Mouse (Mus musculus) frontal cortex, postnatal 36 days (tissue): ENCODE data around the gene Pde4dip.

Source experiments
- DNase-seq, 2 experiments: peaks; one replicate each; pipeline ENCODE4 v3.0.0; 2022; ENCODE audit warnings: low spot score in 2 of 2

Gene Pde4dip

GRCm38 (mm10) chr3:97649022-97649421 is 239.5 kb downstream of the Pde4dip start:
- DNase-seq = no peak

DNA sequence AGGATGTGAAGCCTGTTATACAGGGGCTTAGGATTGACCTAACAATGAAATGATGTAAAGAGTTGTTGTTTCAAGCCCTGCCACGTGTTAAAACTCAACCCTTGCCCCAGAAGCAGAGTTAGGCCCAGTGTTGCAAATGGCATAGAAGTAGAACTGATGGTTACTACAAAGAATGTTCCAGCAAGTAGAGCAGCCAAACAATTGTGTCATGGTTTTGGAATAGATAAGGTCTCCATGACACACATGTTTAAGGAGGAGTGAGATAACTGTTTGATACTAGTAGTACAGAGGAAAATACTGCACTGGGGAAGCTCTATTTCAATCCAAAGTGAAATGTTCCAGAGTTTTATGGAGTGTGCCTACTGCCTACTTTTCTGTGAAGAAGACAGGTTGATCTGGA is 240.0 kb downstream of the Pde4dip start:
- DNase-seq = no peak

GRCm38 (mm10) chr3:97642001-97642400 is 246.5 kb downstream of the Pde4dip start:
- no peak for DNase-seq

DNA sequence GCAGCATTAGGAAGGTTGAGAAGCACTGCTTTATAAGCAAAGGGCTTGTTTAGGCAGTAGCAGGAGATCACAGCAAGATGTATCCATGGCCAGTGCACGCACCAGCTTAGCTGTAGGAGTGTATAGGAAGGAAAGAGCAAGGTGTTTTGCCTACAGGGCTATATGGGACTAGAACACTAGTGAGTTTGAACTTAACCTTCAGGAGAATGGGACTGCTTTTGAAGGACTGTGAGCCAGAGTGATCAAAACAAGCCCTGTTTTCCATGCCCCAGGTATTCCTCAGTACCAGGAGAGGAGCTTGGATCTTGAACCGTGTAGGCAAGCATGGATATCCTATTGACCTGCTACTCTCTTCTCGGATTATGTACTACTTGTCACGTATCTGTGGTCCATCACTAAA is 247.1 kb downstream of the Pde4dip start:
- no peak for DNase-seq
